Mouse (Mus musculus) heart, embryonic 11.5 days (tissue): Measurements from ENCODE around the gene Rnf24. TPM values are rescaled to one million over a fixed set of nuclear protein-coding genes. Genes with fewer than 3 reads are reported as not detected.
A peak's percentile ranks its signal among the peaks of the same experiment; 100 is the strongest.

Source experiments
- ATAC-seq: fragments of 200-750 bp; cut with Nextera tagmentation; replicated peaks from 2 replicates; pipeline ENCODE4 v1.8.0; 2017; ENCODE audit warnings: moderate library complexity; ENCODE audit not compliant: insufficient number of reproducible peaks, low FRiP score, low TSS enrichment
- H3K27ac ChIP-seq: fragments of 300-500 bp; sonication (generic); 2 replicates; pipeline ENCODE4 v1.5.1; 2014; ENCODE audit warnings: mild to moderate bottlenecking, low read depth, low read length
- H3K27me3 ChIP-seq: fragments of 300-500 bp; sonication (generic); 2 replicates; pipeline ENCODE4 v1.6.1; 2014; ENCODE audit warnings: mild to moderate bottlenecking, low read length, mixed read lengths; ENCODE audit not compliant: control insufficient read depth, insufficient read depth
- H3K36me3 ChIP-seq: fragments of 300-500 bp; sonication (generic); 2 replicates; pipeline ENCODE4 v1.6.1; 2014; ENCODE audit warnings: mild to moderate bottlenecking, low read length, moderate library complexity, mixed read lengths; ENCODE audit not compliant: control insufficient read depth, insufficient read depth
- H3K4me1 ChIP-seq: fragments of 300-500 bp; sonication (generic); 2 replicates; pipeline ENCODE4 v1.6.1; 2014; ENCODE audit warnings: low read length; ENCODE audit not compliant: control insufficient read depth, insufficient read depth
- H3K4me2 ChIP-seq: fragments of 300-500 bp; sonication (generic); 2 replicates; pipeline ENCODE4 v1.6.1; 2014; ENCODE audit warnings: mild to moderate bottlenecking, moderate library complexity
- H3K4me3 ChIP-seq: fragments of 300-500 bp; sonication (generic); 2 replicates; pipeline ENCODE4 v1.5.1; 2014; ENCODE audit warnings: low read depth, low read length
- H3K9ac ChIP-seq: fragments of 300-500 bp; sonication (generic); 2 replicates; pipeline ENCODE4 v1.6.1; 2014; ENCODE audit warnings: mild to moderate bottlenecking, low read depth, low read length, moderate library complexity
- H3K9me3 ChIP-seq: fragments of 300-500 bp; sonication (generic); replicated peaks from 2 replicates; pipeline ENCODE4 v1.6.1; 2016; ENCODE audit warnings: low read length; ENCODE audit not compliant: control insufficient read depth
- WGBS: fragments of 180-500 bp; shearing (Covaris S2); extraction: QIAGEN DNeasy Blood & Tissue Kit; methylation state at CpG from one replicate; pipeline ENCODE4 v1.1.7; 2014; ENCODE audit not compliant: insufficient replicate concordance; 5-methylcytosine and 5-hydroxymethylcytosine counted together
- polyA plus RNA-seq: library from polyadenylated mRNA; unstranded; fragments of >200 nt; fragmentation: Nextera tagmentation; extraction: Ambion mirVana; gene quantifications from 2 replicates; pipeline ENCODE4 v1.2.1, GENCODE M21; 2014

Rnf24 gene
- polyA plus RNA-seq, 1 experiment from 2014 or later = 1.7 TPM

GRCm38 (mm10) chr2:131377055-131377454, 24.4 kb upstream of the Rnf24 start:
- WGBS = 55% methylated on average over 6 of the region's 6 CpGs
- Histone ChIP-seq H3K9me3 (no peaks in the 10 kb centered on the region), H3K36me3 (no peaks in the 10 kb centered on the region), H3K4me1 (no peaks in the 10 kb centered on the region), H3K4me3 (no peak overlapping the region), H3K27me3 (no peaks in the 10 kb centered on the region), H3K27ac (no peak overlapping the region), H3K9ac (no peak overlapping the region), H3K4me2 (no peak overlapping the region)
- ATAC-seq = no peak

GRCm38 (mm10) chr2:131373656-131374055, 21.0 kb upstream of the Rnf24 start:
- Histone ChIP-seq H3K36me3 (no peaks in the 10 kb centered on the region), H3K4me3 (no peak overlapping the region), H3K27me3 (no peaks in the 10 kb centered on the region), H3K27ac (no peak overlapping the region), H3K4me1 (no peaks in the 10 kb centered on the region), H3K9ac (no peak overlapping the region), H3K9me3 (no peaks in the 10 kb centered on the region), H3K4me2 (no peak overlapping the region)
- no peak for ATAC-seq
- 80% methylated on average over 6 of the region's 6 CpGs for WGBS

- H3K9me3 ChIP-seq = no peaks in the 10 kb centered on the region
- WGBS = 71% methylated on average over 7 of the region's 7 CpGs
- no peaks in the 10 kb centered on the region for H3K4me1 ChIP-seq
- no peaks in the 10 kb centered on the region for H3K27me3 ChIP-seq
- H3K4me3 ChIP-seq = no peak overlapping the region
- no peak for ATAC-seq
- no peak overlapping the region for H3K9ac ChIP-seq
- no peak overlapping the region for H3K4me2 ChIP-seq
- H3K36me3 ChIP-seq = no peaks in the 10 kb centered on the region
- no peak overlapping the region for H3K27ac ChIP-seq
Observed at GRCm38 (mm10) chr2:131372276-131372877, 19.7 kb upstream of the Rnf24 start.

- no peaks in the 10 kb centered on the region for H3K4me1 ChIP-seq
- no peak overlapping the region for H3K27ac ChIP-seq
- no peaks in the 10 kb centered on the region for H3K9me3 ChIP-seq
- no peaks in the 10 kb centered on the region for H3K27me3 ChIP-seq
- H3K9ac ChIP-seq = no peak overlapping the region
- 87% methylated on average over 4 of the region's 4 CpGs for WGBS
- no peak overlapping the region for H3K4me3 ChIP-seq
- no peak overlapping the region for H3K4me2 ChIP-seq
- no peaks in the 10 kb centered on the region for H3K36me3 ChIP-seq
- ATAC-seq = no peak
Observed at GRCm38 (mm10) chr2:131371811-131372210, 19.1 kb upstream of the Rnf24 start.

- no peak for ATAC-seq
- H3K9ac ChIP-seq = no peak overlapping the region
- no peaks in the 10 kb centered on the region for H3K9me3 ChIP-seq
- H3K36me3 ChIP-seq = no peaks in the 10 kb centered on the region
- H3K27ac ChIP-seq = no peak overlapping the region
- H3K4me2 ChIP-seq = no peak overlapping the region
- H3K27me3 ChIP-seq = no peaks in the 10 kb centered on the region
- H3K4me3 ChIP-seq = no peak overlapping the region
- H3K4me1 ChIP-seq = no peaks in the 10 kb centered on the region
- WGBS = 66% methylated on average over 3 of the region's 3 CpGs
Observed at GRCm38 (mm10) chr2:131370828-131371227, 18.1 kb upstream of the Rnf24 start.

GRCm38 (mm10) chr2:131364689-131365088, 12.0 kb upstream of the Rnf24 start:
- 68% methylated on average over 6 of the region's 6 CpGs for WGBS
- Histone ChIP-seq H3K9ac (no peak overlapping the region), H3K4me3 (no peak overlapping the region), H3K9me3 (no peaks in the 10 kb centered on the region), H3K36me3 (no peaks in the 10 kb centered on the region), H3K4me2 (no peak overlapping the region), H3K4me1 (no peaks in the 10 kb centered on the region), H3K27ac (no peak overlapping the region), H3K27me3 (no peaks in the 10 kb centered on the region; the same call in none of the 2 replicates)
- no peak for ATAC-seq

- no peak for ATAC-seq
- Histone ChIP-seq H3K9ac (no peak overlapping the region), H3K4me2 (no peak overlapping the region), H3K36me3 (no peaks in the 10 kb centered on the region), H3K4me1 (peaks cover 4% of the 10 kb centered on the region), H3K9me3 (no peaks in the 10 kb centered on the region), H3K27me3 (no peaks in the 10 kb centered on the region; the same call in 1 of the 2 replicates), H3K4me3 (no peak overlapping the region), H3K27ac (no peak overlapping the region)
Observed at GRCm38 (mm10) chr2:131358481-131358880, 5.8 kb upstream of the Rnf24 start.

- Histone ChIP-seq H3K9ac (no peak overlapping the region), H3K36me3 (no peaks in the 10 kb centered on the region), H3K9me3 (no peaks in the 10 kb centered on the region), H3K4me3 (no peak overlapping the region), H3K4me1 (peaks cover 4% of the 10 kb centered on the region), H3K27ac (no peak overlapping the region), H3K27me3 (no peaks in the 10 kb centered on the region), H3K4me2 (no peak overlapping the region)
- 46% methylated on average over 6 of the region's 6 CpGs for WGBS
- ATAC-seq = no peak
Observed at GRCm38 (mm10) chr2:131354049-131354448, 1.4 kb upstream of the Rnf24 start.

- peaks cover 4% of the 10 kb centered on the region for H3K4me1 ChIP-seq
- WGBS = 8% methylated on average over 3 of the region's 3 CpGs
- 0 out of 2 replicates have a peak overlapping the region, but pooled peaks have one; percentile 85 for H3K9ac ChIP-seq
- H3K9me3 ChIP-seq = no peaks in the 10 kb centered on the region
- no peaks in the 10 kb centered on the region for H3K27me3 ChIP-seq
- H3K27ac ChIP-seq = no peak overlapping the region
- peak overlapping the region; percentile 91 for H3K4me2 ChIP-seq
- no peak for ATAC-seq
- H3K36me3 ChIP-seq = no peaks in the 10 kb centered on the region
- H3K4me3 ChIP-seq = peak overlapping the region; percentile 85
Observed at GRCm38 (mm10) chr2:131353564-131353915, 848 bp upstream of the Rnf24 start.
